Mouse (Mus musculus) thymus, adult 2 months (tissue): ENCODE results near the gene Zc3h12b. TPM values are rescaled to one million over a fixed set of nuclear protein-coding genes. Genes with fewer than 3 reads are reported as not detected.

ENCODE experiments used
- DNase-seq: peaks from one replicate; pipeline ENCODE4 v3.0.0; 2021
- H3K27ac ChIP-seq: fragments of 200-500 bp; 2 replicates; pipeline ENCODE4 v1.5.1; 2012; ENCODE audit warnings: low read length, control low read depth; ENCODE audit not compliant: control insufficient read depth, insufficient read depth
- H3K27me3 ChIP-seq: fragments of 200-500 bp; 2 replicates; pipeline ENCODE4 v1.6.1; 2012; ENCODE audit warnings: mild to moderate bottlenecking, low read length, moderate library complexity, mixed read lengths; ENCODE audit not compliant: control insufficient read depth, insufficient read depth
- H3K36me3 ChIP-seq: fragments of 200-500 bp; 2 replicates; pipeline ENCODE4 v1.6.1; 2012; ENCODE audit warnings: mild to moderate bottlenecking, low read length, moderate library complexity; ENCODE audit not compliant: control insufficient read depth, insufficient read depth
- H3K4me1 ChIP-seq: fragments of 200-500 bp; replicated peaks from 2 replicates; pipeline ENCODE4 v1.6.1; 2012; ENCODE audit warnings: low read length; ENCODE audit not compliant: control insufficient read depth, insufficient read depth
- H3K4me3 ChIP-seq: fragments of 200-500 bp; 2 replicates; pipeline ENCODE4 v1.5.1; 2012; ENCODE audit warnings: mild to moderate bottlenecking, low read length, control low read depth, moderate library complexity; ENCODE audit not compliant: control insufficient read depth, insufficient read depth
- CTCF ChIP-seq: fragments of 200-500 bp; IDR thresholded peaks from 2 replicates; pipeline ENCODE4 v1.5.1; 2012; ENCODE audit warnings: mild to moderate bottlenecking, control low read depth, low read length, moderate library complexity, borderline replicate concordance; ENCODE audit not compliant: control insufficient read depth, poor library complexity, insufficient read depth; ENCODE audit errors: extremely low read depth
- POLR2A ChIP-seq: fragments of 200-500 bp; IDR thresholded peaks from 2 replicates; pipeline ENCODE4 v1.6.1; 2012; ENCODE audit warnings: mild to moderate bottlenecking, low read length, control low read depth, moderate library complexity; ENCODE audit not compliant: control insufficient read depth, poor library complexity, insufficient read depth; ENCODE audit errors: extremely low read depth
- WGBS: fragments of 180-500 bp; shearing (Covaris S2); methylation state at CpG from one replicate; pipeline ENCODE4 v1.1.7; 2018; 5-methylcytosine and 5-hydroxymethylcytosine counted together
- polyA plus RNA-seq: library from polyadenylated mRNA; depleted of rRNA; stranded (reverse); fragments of >200 nt; gene quantifications from 2 replicates; pipeline ENCODE4 v1.2.3, GENCODE M21; 2012; rRNA removed

The Zc3h12b gene
- polyA plus RNA-seq, 1 experiment: 3.9 TPM

DNA sequence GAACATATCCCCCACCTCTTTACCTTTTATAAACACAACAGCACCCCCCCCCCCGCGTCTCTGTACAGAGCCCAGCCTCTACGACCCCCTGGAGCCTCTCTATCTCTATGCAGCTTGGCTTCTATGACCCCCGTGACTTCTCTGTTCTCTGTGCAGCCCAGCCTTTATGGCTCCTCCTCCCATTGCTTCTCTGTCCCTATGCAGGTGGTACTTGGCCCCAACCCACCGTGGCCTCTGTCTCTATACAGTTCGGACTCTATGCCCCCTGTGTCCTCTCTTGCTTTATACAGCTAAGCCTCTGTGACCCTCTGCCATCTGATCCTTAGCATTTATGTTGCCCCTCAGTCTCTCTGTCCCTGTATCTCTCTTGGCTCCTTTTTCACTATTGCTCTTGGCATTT lies 257.6 kb downstream of the Zc3h12b start:
- H3K36me3 ChIP-seq: no peaks in the 10 kb centered on the region
- peaks cover 7% of the 10 kb centered on the region; the same call in 1 of the 2 replicates for H3K4me1 ChIP-seq
- no peak overlapping the region for H3K4me3 ChIP-seq
- no peak overlapping the region for H3K27ac ChIP-seq
- 56% methylated on average over 6 of the region's 6 CpGs for WGBS
- DNase-seq: no peak
- H3K27me3 ChIP-seq: no peaks in the 10 kb centered on the region
- TF ChIP-seq POLR2A: no peak

- TF ChIP-seq POLR2A (no peak), CTCF (no peak)
- 96% methylated on average over 8 of the region's 9 CpGs for WGBS
- H3K27ac ChIP-seq: no peak overlapping the region
Observed at GRCm38 (mm10) chrX:95969936-95970335, 258.5 kb downstream of the Zc3h12b start.

More at GRCm38 (mm10) chrX:95969936-95970335, 258.5 kb downstream of the Zc3h12b start:
- no peak for DNase-seq
- no peaks in the 10 kb centered on the region for H3K36me3 ChIP-seq
- H3K27me3 ChIP-seq: no peaks in the 10 kb centered on the region
- H3K4me3 ChIP-seq: no peak overlapping the region
- peaks cover 7% of the 10 kb centered on the region; the same call in 1 of the 2 replicates for H3K4me1 ChIP-seq

Other genes with a start within 250 kb of the Zc3h12b start
- 0.44 TPM in 1 of 2 replicates, not detected in the other for gene Asb12, start 153.7 kb upstream of the Zc3h12b start, polyA plus RNA-seq
- not detected in 2 replicates for gene Pfn5, start 153.6 kb upstream of the Zc3h12b start, polyA plus RNA-seq
- 2.1 and 3.0 TPM in 2 replicates for gene Zc4h2, start 53.2 kb upstream of the Zc3h12b start, polyA plus RNA-seq
- gene Las1l, start 245.3 kb downstream of the Zc3h12b start, polyA plus RNA-seq: 13.0 and 13.9 TPM in 2 replicates